Mouse (Mus musculus): Measurements from ENCODE around the gene Majin.
A peak's percentile ranks its signal among the peaks of the same experiment; 100 is the strongest.

Majin gene

DNA sequence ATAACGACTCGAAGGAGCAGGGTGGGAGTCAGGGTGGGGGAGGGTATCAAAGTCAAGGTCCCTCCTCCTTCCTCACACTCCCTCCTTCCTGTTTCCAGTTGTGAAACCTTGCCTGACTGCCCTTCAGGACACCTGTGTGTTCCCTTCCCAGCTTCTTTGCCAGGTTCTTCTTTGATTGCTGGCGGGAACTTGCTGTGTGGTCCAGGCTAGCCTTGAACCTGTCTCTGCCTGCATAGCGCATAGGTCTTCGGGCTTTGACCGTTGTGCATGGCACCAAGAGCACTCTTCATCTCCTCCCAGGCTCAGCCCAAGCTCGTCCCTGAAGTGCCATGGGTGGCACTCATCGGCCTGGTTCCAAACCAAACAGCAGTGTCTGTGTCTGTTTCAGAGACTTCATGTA, 80.8 kb downstream of the Majin start:
- no peak for DNase-seq

DNA sequence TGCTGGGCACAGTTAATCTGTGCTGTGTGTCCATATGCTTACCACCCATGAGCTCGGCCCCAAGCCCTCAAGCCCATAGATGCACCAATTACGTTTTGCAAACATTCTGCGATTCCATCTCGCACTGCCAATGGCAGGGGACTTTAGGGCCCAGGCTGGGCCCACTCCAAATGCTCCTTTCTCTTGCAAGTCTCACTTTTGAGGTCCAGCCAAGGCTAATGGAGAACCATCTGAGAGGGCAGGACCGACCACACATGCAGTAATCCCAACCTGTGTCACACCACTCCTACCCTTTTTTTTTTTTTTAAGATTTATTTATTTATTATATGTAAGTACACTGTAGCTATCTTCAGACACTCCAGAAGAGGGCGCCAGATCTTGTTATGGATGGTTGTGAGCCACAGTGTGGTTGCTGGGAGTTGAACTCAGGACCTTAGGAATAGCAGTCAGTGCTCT, 81.6 kb downstream of the Majin start:
- no peak for DNase-seq

DNA sequence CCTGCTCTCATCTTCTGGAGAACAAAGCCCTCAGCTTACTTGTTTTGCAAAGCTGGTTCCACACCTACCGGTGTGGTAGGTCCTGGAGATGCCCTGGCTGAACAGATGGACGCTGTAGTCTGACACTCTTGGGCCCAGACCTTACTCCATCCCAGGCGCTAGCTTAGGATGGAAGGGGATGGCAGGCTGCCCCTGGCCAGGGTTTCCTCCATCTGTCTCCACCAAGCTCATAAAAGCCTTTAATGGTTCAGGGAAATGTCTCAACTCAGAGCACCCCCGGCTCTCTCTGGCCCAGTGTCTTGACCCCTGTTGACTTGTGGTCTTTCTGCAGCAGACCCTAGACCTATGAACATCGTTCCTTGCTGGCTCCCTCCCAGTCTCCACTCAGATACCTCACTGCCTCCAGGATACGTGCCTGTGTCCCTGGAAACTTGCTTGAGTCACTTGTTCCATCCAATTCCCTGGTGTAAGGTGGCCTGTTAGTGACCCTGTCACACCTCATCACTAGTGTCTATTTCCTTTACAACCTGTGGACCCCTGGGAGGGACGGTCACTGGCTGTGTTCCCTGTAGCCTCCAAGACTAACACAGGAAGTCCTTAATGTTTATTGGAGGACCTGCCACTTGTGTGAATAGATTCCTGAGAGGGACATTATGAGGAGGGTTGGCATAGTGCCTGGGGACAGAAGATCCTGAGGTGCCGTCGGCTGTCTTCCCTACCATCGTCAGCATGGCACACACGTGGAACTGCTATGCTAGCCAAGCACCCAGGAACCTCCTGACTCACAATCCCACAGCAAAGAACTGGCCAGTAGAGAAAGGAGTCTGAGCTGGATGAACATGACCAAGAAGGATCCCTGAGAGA, 83.3 kb downstream of the Majin start:
- no peak for DNase-seq

DNA sequence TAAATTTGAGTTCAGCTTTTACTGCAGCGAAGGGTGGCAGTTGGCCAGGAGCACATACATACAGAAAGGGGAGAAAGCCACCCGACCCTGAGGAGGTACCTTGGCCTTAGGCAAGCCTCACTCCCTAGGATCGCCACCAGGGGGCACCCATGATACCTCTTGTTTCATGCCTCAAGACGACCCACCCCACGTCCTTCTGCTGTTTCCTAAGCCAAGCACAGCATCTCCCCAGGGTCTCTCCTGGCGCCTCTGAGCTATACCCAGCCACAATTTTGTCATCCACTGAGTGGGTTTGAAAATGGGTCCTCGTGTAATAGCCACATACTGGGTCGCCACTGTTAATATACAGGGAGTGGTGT, 84.0 kb downstream of the Majin start:
- peak; percentile 89 for DNase-seq

DNA sequence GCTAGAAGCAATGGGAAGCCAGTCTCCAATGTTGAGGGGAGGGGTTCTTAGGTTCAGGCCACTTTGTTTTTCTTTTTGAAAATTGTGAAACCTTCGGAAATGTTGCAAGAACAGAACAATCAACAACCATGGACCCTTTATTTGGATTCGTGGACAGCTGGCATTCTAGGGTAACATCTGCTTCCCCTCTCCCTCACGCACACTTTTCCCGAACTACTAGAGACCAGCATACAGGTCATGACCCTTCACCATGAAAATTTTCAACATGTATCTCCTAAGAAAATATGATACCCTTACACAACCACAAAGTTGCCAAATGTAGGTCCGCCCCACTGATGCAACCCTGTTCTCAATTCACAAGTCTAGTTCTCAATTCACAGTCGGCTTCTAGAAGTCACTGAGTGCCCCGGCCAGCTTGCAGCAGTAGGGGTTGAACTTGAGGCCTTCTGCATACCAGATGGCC, 84.5 kb downstream of the Majin start:
- no peak for DNase-seq

DNA sequence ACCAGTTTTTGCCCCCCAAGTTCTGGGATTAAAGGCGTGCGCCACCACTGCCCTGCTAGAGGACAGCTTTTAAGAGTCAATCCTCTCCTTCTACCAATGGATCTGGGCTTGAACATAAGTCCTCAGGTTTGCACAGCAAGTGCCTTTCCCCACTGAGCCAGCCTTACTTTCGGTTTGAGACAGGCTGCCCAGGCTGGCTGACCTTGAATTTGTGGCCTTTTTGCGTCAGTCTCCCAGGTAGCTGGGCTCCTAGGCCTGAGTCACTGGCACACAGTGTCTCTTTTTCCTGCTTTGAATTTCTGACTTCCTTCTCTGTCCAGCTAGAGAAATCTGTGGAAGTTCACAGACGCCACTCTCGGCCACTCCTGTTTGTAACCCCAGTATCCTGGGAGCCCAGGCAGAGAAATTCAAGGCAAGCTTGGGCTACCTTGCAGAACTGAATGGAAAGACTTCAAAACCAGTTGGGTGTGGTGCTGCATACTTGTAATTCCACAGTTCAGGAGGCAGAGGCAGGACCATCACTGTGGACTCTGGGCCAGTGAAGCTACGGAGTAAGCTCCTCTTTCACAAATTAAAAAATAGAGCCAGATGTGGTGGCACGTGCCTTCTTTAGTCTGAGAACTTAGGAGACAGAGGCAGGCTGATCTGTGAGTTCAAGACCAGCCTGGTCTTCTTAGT, 85.7 kb downstream of the Majin start:
- no peak for DNase-seq

DNA sequence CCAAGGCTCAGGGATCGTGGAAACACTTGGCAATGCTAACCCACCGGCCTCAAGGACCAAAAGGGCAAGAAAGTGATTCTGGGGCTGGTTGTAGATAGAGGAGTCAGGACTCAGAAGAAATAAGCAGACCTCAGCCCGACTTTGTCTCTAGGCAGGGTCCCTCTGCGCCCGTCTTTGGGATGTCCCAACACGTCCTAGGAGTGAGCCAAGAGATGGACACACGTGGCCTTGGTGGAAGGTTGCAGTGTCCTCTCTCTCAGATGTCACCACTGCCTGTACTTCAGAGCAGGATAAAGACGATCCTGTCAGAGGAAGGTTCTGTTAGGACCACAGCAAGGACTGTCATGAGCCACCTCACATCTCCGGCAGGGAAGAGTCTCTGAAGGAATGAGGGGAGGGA, 86.5 kb downstream of the Majin start:
- DNase-seq: no peak

DNA sequence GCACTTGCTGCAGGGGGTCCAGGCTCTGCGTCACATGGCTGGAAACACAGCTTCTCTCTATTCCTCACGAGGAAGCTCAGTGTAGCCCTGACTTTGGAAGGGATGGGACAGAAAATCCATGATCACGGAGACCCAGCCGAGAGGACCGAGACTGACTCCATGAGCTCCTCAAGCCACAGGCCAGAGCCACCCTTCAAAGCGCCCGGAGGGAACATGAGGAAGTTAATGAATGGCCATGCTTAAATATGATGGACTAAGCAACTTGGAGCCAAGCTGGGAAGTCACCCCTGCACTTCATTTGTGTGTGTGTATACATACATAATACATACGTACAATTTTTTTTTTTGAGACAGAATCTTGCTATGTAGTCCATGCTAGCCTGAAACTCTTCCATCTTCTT, 87.0 kb downstream of the Majin start:
- no peak for DNase-seq

DNA sequence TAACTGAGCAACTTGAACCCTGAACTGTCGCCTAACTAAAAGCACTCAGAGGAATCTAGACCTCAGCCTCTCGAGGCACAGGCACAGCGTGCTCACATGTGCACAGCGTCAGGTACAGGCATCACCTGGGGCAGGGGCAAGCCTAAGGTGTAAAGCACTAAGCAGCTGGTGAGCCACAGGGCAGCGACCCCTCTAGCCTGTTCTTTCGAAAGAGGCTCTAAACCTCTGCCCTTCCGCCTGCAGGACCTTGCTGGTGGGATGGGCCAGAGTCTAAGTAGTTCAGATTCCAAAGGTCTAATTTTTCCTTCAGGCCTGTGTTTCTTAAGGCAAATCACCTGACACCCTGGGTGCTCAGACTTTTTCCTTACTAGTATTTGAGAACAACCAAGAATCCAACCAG, 87.9 kb downstream of the Majin start:
- no peak for DNase-seq

DNA sequence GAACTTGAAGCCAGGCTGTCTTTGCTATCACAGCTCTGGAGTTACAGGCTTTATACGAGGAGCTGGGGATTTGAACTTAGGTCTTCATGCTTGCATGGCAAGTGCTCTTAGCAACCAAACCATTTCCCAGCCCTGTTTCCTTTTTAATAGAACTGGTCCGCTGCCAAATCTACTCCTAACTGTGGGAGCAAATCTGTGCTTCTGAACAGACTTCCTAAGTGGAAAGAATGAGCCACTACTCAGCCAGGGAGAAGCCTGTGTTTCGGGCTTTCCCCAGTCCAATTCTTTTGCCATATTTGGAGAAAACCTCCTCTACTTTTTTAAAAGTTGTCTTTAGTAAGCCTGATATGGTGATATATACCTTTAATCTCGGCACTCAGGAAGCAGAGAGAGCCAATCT, 88.5 kb downstream of the Majin start:
- no peak for DNase-seq

DNA sequence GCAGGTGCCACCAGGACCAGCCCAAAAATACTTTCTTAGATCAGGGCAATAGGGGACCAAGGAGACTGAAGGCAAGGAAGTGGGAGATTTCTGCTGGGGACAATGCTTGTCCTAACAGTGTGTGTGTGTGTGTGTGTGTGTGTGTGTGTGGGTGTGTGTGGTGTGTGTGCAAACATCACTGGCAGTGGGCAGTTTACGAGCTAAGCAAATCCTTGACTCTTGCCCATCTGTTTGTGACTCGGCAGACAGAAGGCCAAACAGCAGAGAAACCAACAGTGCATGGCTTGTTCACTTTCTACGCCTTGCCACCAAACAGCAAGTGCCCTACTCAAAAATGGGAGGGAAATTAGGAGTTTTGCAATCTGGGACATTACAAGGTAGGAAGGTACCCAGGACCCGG, 89.4 kb downstream of the Majin start:
- no peak for DNase-seq
